Mouse (Mus musculus): ENCODE measurements at regions not wholly inside any gene's neighbourhood (a gene's known extent, or its start where the extent isn't known, plus 50 kb on each side); places are given as distances from the start of the nearest gene placed in this dataset.

GRCm38 (mm10) chr12:17881371-17882116, 190.9 kb downstream of the Hpcal1 start:
- TF ChIP-seq CTCF (conservative IDR thresholded peaks at IDR 0.05 in 1 of 2, IDR thresholded peaks at IDR 0.05 in 1 of 2; ENCODE audit: low read depth in 2 of 2, low read length in 2 of 2) (no peak), TBP (conservative IDR thresholded peaks at IDR 0.05; ENCODE audit: low read depth, low read length) (no peak), ZKSCAN1 (IDR thresholded peaks at IDR 0.05; ENCODE audit: borderline replicate concordance, low read depth, low read length) (no peak), POLR2A (IDR thresholded peaks at IDR 0.05; ENCODE audit: low read depth, low read length) (no peak), POLR2AphosphoS2 (IDR thresholded peaks at IDR 0.05; ENCODE audit: low read depth, low read length) (no peak), SIN3A (IDR thresholded peaks at IDR 0.05; ENCODE audit: low read length) (no peak), IRF4 (IDR thresholded peaks at IDR 0.05; ENCODE audit: low read depth, low read length) (no peak), ZC3H11A (IDR thresholded peaks at IDR 0.05; ENCODE audit: low read depth, low read length) (no peak)

Data from CH12.LX (cell line).